Mouse (Mus musculus): ENCODE results near the gene Chd6. TPM values are rescaled to one million over a fixed set of nuclear protein-coding genes. Genes with fewer than 3 reads are reported as not detected.

Chd6 gene
- polyA plus RNA-seq, 1 experiment from 2014 or later: 45.2 TPM

DNA sequence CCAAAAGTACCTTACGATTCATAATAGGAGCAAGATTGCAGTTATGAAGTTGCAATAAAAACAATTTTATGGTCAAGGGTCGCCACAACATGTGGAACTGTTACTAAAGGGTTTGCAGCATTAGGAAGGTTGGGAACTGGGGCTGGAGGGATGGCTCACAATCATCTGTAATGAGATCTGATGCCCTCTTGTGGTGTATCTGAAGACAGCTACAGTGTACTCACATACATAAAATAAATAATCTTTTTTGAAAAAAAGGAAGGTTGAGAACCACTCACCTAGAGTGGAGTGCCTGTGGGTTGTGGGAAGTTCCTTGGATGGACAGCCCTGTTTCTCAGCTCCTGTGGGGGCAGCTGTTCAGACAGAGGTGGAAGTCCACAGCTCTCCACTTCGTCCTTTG, 166.4 kb downstream of the Chd6 start:
- Histone ChIP-seq H3K4me2 (ENCODE audit: low read depth, low read length, severe bottlenecking) (no peak overlapping the region), H3K9ac (ENCODE audit: low read length) (no peak overlapping the region), H3K9me3 (ENCODE audit: control insufficient read depth, low read length) (no peaks in the 10 kb centered on the region), H3K4me3 (ENCODE audit: low read depth, low read length) (no peak overlapping the region), H3K36me3 (ENCODE audit: control insufficient read depth, insufficient read depth, low read length) (no peaks in the 10 kb centered on the region), H3K27ac (ENCODE audit: low read depth, low read length) (no peak overlapping the region), H3K4me1 (replicated peaks; ENCODE audit: control insufficient read depth, insufficient read depth, low read length) (no peaks in the 10 kb centered on the region), H3K27me3 (ENCODE audit: control insufficient read depth, insufficient read depth, low read length) (no peaks in the 10 kb centered on the region)
- ATAC-seq (replicated peaks; ENCODE audit: low FRiP score): no peak
- DNase-seq (ENCODE audit: low spot score): no peak
- 65% methylated on average over 3 of the region's 3 CpGs for WGBS

GRCm38 (mm10) chr2:160940930-160941709, 167.8 kb downstream of the Chd6 start:
- 74% methylated on average over 17 of the region's 17 CpGs for whole genome bisulfite sequencing
- DNase-seq (ENCODE audit: low spot score): no peak

DNA sequence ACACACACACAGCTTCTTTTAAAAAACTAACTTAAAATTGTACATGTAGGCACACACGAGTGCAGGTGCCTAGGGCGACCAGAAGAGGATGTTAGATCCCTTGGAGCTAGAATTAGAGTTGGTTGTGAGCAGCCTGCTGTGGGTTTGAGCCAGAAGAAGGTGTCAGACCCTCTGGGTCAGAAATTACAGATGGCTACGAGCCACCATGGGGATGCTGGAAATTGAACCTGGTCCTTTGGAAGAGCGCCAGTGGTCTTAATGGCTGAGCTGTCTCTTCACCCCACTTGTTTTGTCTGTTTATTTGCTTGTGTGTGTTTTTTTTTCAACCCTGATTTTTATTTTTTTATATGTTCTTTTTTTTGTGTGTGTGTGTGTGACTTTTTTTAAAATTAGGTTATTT, 174.4 kb downstream of the Chd6 start:
- no peak overlapping the region for H3K4me3 ChIP-seq (ENCODE audit: low read depth, low read length)
- no peak overlapping the region for H3K4me2 ChIP-seq (ENCODE audit: low read depth, low read length, severe bottlenecking)
- DNase-seq (ENCODE audit: low spot score): no peak
- ATAC-seq (replicated peaks; ENCODE audit: low FRiP score): no peak
- H3K27me3 ChIP-seq (ENCODE audit: control insufficient read depth, insufficient read depth, low read length): no peaks in the 10 kb centered on the region
- no peak overlapping the region for H3K27ac ChIP-seq (ENCODE audit: low read depth, low read length)
- WGBS: 82% methylated on average over 4 of the region's 4 CpGs
- no peaks in the 10 kb centered on the region for H3K36me3 ChIP-seq (ENCODE audit: control insufficient read depth, insufficient read depth, low read length)
- H3K9ac ChIP-seq (ENCODE audit: low read length): no peak overlapping the region
- no peaks in the 10 kb centered on the region for H3K4me1 ChIP-seq (replicated peaks; ENCODE audit: control insufficient read depth, insufficient read depth, low read length)
- no peaks in the 10 kb centered on the region for H3K9me3 ChIP-seq (ENCODE audit: control insufficient read depth, low read length)

More at GRCm38 (mm10) chr2:160940930-160941709, 167.8 kb downstream of the Chd6 start:
- H3K4me1 ChIP-seq (replicated peaks; ENCODE audit: control insufficient read depth, insufficient read depth, low read length): no peaks in the 10 kb centered on the region
- ATAC-seq (replicated peaks; ENCODE audit: low FRiP score): no peak
- no peaks in the 10 kb centered on the region for H3K9me3 ChIP-seq (ENCODE audit: control insufficient read depth, low read length)
- H3K4me2 ChIP-seq (ENCODE audit: low read depth, low read length, severe bottlenecking): no peak overlapping the region
- H3K27me3 ChIP-seq (ENCODE audit: control insufficient read depth, insufficient read depth, low read length): no peaks in the 10 kb centered on the region
- H3K27ac ChIP-seq (ENCODE audit: low read depth, low read length): no peak overlapping the region
- H3K4me3 ChIP-seq (ENCODE audit: low read depth, low read length): no peak overlapping the region
- no peaks in the 10 kb centered on the region for H3K36me3 ChIP-seq (ENCODE audit: control insufficient read depth, insufficient read depth, low read length)
- no peak overlapping the region for H3K9ac ChIP-seq (ENCODE audit: low read length)

- Histone ChIP-seq H3K4me1 (replicated peaks; ENCODE audit: control insufficient read depth, insufficient read depth, low read length) (no peaks in the 10 kb centered on the region), H3K36me3 (ENCODE audit: control insufficient read depth, insufficient read depth, low read length) (no peaks in the 10 kb centered on the region), H3K27ac (ENCODE audit: low read depth, low read length) (no peak overlapping the region), H3K27me3 (ENCODE audit: control insufficient read depth, insufficient read depth, low read length) (no peaks in the 10 kb centered on the region), H3K9me3 (ENCODE audit: control insufficient read depth, low read length) (no peaks in the 10 kb centered on the region), H3K4me2 (ENCODE audit: low read depth, low read length, severe bottlenecking) (no peak overlapping the region), H3K9ac (ENCODE audit: low read length) (no peak overlapping the region), H3K4me3 (ENCODE audit: low read depth, low read length) (no peak overlapping the region)
- DNase-seq (ENCODE audit: low spot score) (no peak), ATAC-seq (replicated peaks; ENCODE audit: low FRiP score) (no peak)
- WGBS: 61% methylated on average over 5 of the region's 5 CpGs
Measured at GRCm38 (mm10) chr2:160933890-160934289, 175.0 kb downstream of the Chd6 start.

GRCm38 (mm10) chr2:160932981-160933380, 175.9 kb downstream of the Chd6 start:
- no peaks in the 10 kb centered on the region for H3K9me3 ChIP-seq (ENCODE audit: control insufficient read depth, low read length)

DNA sequence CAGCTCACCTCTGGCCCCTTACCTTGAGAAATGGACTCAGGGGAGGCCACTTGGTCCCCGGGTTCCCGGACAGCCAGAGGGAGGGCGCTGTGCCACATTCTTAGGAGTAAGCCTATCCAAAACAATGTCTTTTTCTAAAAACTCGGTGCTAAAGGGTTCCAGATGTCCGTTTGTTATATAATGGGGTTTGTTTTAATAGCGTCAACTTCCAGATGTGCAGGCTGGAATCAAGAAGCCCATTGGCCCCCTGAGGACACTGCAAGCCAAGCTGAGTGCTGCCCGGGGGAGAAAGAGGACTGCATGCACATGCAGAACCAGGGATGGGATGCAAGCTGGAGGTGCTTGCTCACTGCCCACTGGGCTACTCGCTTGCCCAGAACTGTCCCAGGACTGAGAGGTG, 176.6 kb downstream of the Chd6 start:
- ATAC-seq (replicated peaks; ENCODE audit: low FRiP score): no peak

More at GRCm38 (mm10) chr2:160932981-160933380, 175.9 kb downstream of the Chd6 start:
- no peak for DNase-seq (ENCODE audit: low spot score)
- 80% methylated on average over 3 of the region's 3 CpGs for WGBS
- Histone ChIP-seq H3K36me3 (ENCODE audit: control insufficient read depth, insufficient read depth, low read length) (no peaks in the 10 kb centered on the region), H3K4me3 (ENCODE audit: low read depth, low read length) (no peak overlapping the region), H3K4me1 (replicated peaks; ENCODE audit: control insufficient read depth, insufficient read depth, low read length) (no peaks in the 10 kb centered on the region), H3K27ac (ENCODE audit: low read depth, low read length) (no peak overlapping the region), H3K27me3 (ENCODE audit: control insufficient read depth, insufficient read depth, low read length) (no peaks in the 10 kb centered on the region), H3K4me2 (ENCODE audit: low read depth, low read length, severe bottlenecking) (no peak overlapping the region), H3K9ac (ENCODE audit: low read length) (no peak overlapping the region)
- ATAC-seq (replicated peaks; ENCODE audit: low FRiP score): no peak

DNA sequence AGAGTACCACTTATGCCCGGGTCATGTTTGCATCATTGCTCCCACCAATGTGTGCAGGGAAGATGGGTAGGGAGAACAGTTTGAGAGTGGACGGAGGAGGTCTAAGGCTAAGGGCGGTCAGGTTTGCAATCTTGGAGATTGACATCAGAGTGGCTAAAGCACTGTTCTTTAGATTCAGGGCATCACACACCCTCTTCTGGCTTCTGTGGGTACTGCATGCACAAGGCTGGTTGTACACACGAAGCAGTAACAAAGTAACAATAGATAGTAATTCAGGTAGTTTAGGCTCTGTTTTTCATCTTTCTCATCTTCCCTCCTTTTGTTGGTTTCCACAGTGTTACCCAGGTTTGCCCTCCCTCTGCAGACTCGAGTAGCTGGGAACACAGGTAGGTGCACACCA, 177.5 kb downstream of the Chd6 start:
- no peaks in the 10 kb centered on the region for H3K36me3 ChIP-seq (ENCODE audit: control insufficient read depth, insufficient read depth, low read length)
- H3K4me1 ChIP-seq (replicated peaks; ENCODE audit: control insufficient read depth, insufficient read depth, low read length): no peaks in the 10 kb centered on the region
- WGBS: 92% methylated on average over 5 of the region's 5 CpGs
- H3K4me3 ChIP-seq (ENCODE audit: low read depth, low read length): no peak overlapping the region
- H3K4me2 ChIP-seq (ENCODE audit: low read depth, low read length, severe bottlenecking): no peak overlapping the region
- ATAC-seq (replicated peaks; ENCODE audit: low FRiP score): no peak
- no peak overlapping the region for H3K9ac ChIP-seq (ENCODE audit: low read length)
- no peak for DNase-seq (ENCODE audit: low spot score)
- H3K27ac ChIP-seq (ENCODE audit: low read depth, low read length): no peak overlapping the region
- no peaks in the 10 kb centered on the region for H3K27me3 ChIP-seq (ENCODE audit: control insufficient read depth, insufficient read depth, low read length)
- H3K9me3 ChIP-seq (ENCODE audit: control insufficient read depth, low read length): no peaks in the 10 kb centered on the region

More for the DNA sequence above, 176.6 kb downstream of the Chd6 start:
- Histone ChIP-seq H3K4me1 (replicated peaks; ENCODE audit: control insufficient read depth, insufficient read depth, low read length) (no peaks in the 10 kb centered on the region), H3K4me3 (ENCODE audit: low read depth, low read length) (no peak overlapping the region), H3K36me3 (ENCODE audit: control insufficient read depth, insufficient read depth, low read length) (no peaks in the 10 kb centered on the region), H3K27ac (ENCODE audit: low read depth, low read length) (no peak overlapping the region), H3K27me3 (ENCODE audit: control insufficient read depth, insufficient read depth, low read length) (no peaks in the 10 kb centered on the region), H3K4me2 (ENCODE audit: low read depth, low read length, severe bottlenecking) (no peak overlapping the region), H3K9ac (ENCODE audit: low read length) (no peak overlapping the region), H3K9me3 (ENCODE audit: control insufficient read depth, low read length) (no peaks in the 10 kb centered on the region)
- no peak for DNase-seq (ENCODE audit: low spot score)
- WGBS: 77% methylated on average over 8 of the region's 8 CpGs

GRCm38 (mm10) chr2:160925203-160925602, 183.7 kb downstream of the Chd6 start:
- Histone ChIP-seq H3K9ac (ENCODE audit: low read length) (no peak overlapping the region), H3K4me3 (ENCODE audit: low read depth, low read length) (no peak overlapping the region), H3K9me3 (ENCODE audit: control insufficient read depth, low read length) (no peaks in the 10 kb centered on the region), H3K36me3 (ENCODE audit: control insufficient read depth, insufficient read depth, low read length) (no peaks in the 10 kb centered on the region), H3K4me1 (replicated peaks; ENCODE audit: control insufficient read depth, insufficient read depth, low read length) (no peaks in the 10 kb centered on the region), H3K27me3 (ENCODE audit: control insufficient read depth, insufficient read depth, low read length) (no peaks in the 10 kb centered on the region), H3K27ac (ENCODE audit: low read depth, low read length) (no peak overlapping the region), H3K4me2 (ENCODE audit: low read depth, low read length, severe bottlenecking) (no peak overlapping the region)
- no peak for DNase-seq (ENCODE audit: low spot score)
- no peak for ATAC-seq (replicated peaks; ENCODE audit: low FRiP score)
- WGBS: 83% methylated on average over 9 of the region's 9 CpGs

GRCm38 (mm10) chr2:160921285-160921684, 187.6 kb downstream of the Chd6 start:
- no peak overlapping the region for H3K4me2 ChIP-seq (ENCODE audit: low read depth, low read length, severe bottlenecking)
- no peak overlapping the region for H3K9ac ChIP-seq (ENCODE audit: low read length)
- H3K4me3 ChIP-seq (ENCODE audit: low read depth, low read length): no peak overlapping the region
- WGBS: 73% methylated on average over 7 of the region's 7 CpGs
- no peaks in the 10 kb centered on the region for H3K36me3 ChIP-seq (ENCODE audit: control insufficient read depth, insufficient read depth, low read length)
- H3K27ac ChIP-seq (ENCODE audit: low read depth, low read length): no peak overlapping the region
- no peaks in the 10 kb centered on the region for H3K27me3 ChIP-seq (ENCODE audit: control insufficient read depth, insufficient read depth, low read length)
- no peak for ATAC-seq (replicated peaks; ENCODE audit: low FRiP score)
- H3K4me1 ChIP-seq (replicated peaks; ENCODE audit: control insufficient read depth, insufficient read depth, low read length): peaks cover 2% of the 10 kb centered on the region; the same call in 1 of the 2 replicates
- no peaks in the 10 kb centered on the region for H3K9me3 ChIP-seq (ENCODE audit: control insufficient read depth, low read length)
- DNase-seq (ENCODE audit: low spot score): no peak
